Comparison of ENCODE assay signal across 22 mouse cellular contexts in genomic region chr10:69485191-69485786, GRCm38 (mm10).
A peak's percentile ranks its signal among the peaks of the same experiment; 100 is the strongest.
DNase-seq lines count a peak whose midpoint lies in the region; ATAC-seq lines count a peak whose summit lies in the region.
"Had no signal": no experiment of that assay in that cellular context is flagged by ENCODE, and none has a peak within 500 bp of the region (broad histone marks: within the 10 kb centered on the region; RNA-seq: fewer than 3 reads in every experiment).

No protein-coding gene starts in this region.

- H3K36me3 ChIP-seq in hindbrain, embryonic 14.5 days (replicated peaks; ENCODE audit: control insufficient read depth, insufficient read depth) = no peaks in the 10 kb centered on the region
- H3K36me3 ChIP-seq: embryonic facial prominence, embryonic 12.5 days; limb, embryonic 12.5 days; midbrain, embryonic 12.5 days had no signal

- H3K4me1 ChIP-seq in hindbrain, embryonic 14.5 days (replicated peaks; ENCODE audit: control insufficient read depth, insufficient read depth, low read length) = no peaks in the 10 kb centered on the region
- H3K4me1 ChIP-seq: embryonic facial prominence, embryonic 12.5 days; limb, embryonic 12.5 days; midbrain, embryonic 12.5 days had no signal

- ATAC-seq in hindbrain, embryonic 14.5 days (ENCODE audit: low FRiP score) = no peak
- ATAC-seq: activated CD4-positive, CD25-positive, alpha-beta regulatory T cell, adult 4 months; intestine, postnatal 0 days; liver, postnatal 0 days; lung, postnatal 0 days had no signal

- no peak overlapping the region for H3K9ac ChIP-seq in hindbrain, embryonic 14.5 days
- H3K9ac ChIP-seq: embryonic facial prominence, embryonic 12.5 days; limb, embryonic 12.5 days; liver, postnatal 0 days; midbrain, embryonic 12.5 days had no signal

- H3K9me3 ChIP-seq in hindbrain, embryonic 14.5 days (ENCODE audit: control insufficient read depth, low read length) = no peaks in the 10 kb centered on the region
- H3K9me3 ChIP-seq: embryonic facial prominence, embryonic 12.5 days; limb, embryonic 12.5 days had no signal

- H3K4me2 ChIP-seq in hindbrain, embryonic 14.5 days (replicated peaks) = no peak overlapping the region
- H3K4me2 ChIP-seq: embryonic facial prominence, embryonic 12.5 days; heart, embryonic 11.5 days; limb, embryonic 12.5 days; liver, embryonic 11.5 days; midbrain, embryonic 12.5 days had no signal

- no peak overlapping the region for H3K27ac ChIP-seq in hindbrain, embryonic 14.5 days
- H3K27ac ChIP-seq: embryonic facial prominence, embryonic 12.5 days; gastrocnemius, adult 2 months; limb, embryonic 12.5 days; macrophage; midbrain, embryonic 12.5 days had no signal

- WGBS in hindbrain, embryonic 14.5 days = 93% methylated on average over 6 of the region's 6 CpGs

- H3K4me3 ChIP-seq in hindbrain, embryonic 14.5 days (replicated peaks; ENCODE audit: low read length) = no peak overlapping the region
- H3K4me3 ChIP-seq: embryonic facial prominence, embryonic 12.5 days; gastrocnemius, adult 2 months; limb, embryonic 12.5 days; midbrain, embryonic 12.5 days had no signal

- DNase-seq in cerebellum, adult 11 months = peak; percentile 5
- no peak for DNase-seq in cerebellum, adult 18-20 months
- DNase-seq in layer of hippocampus, adult 11-12 months (ENCODE audit: low spot score) = peak; percentile 47
- DNase-seq in layer of hippocampus, postnatal 25 days (ENCODE audit: extremely low spot score in 1 of 2, low spot score in 1 of 2) = no peak
- DNase-seq in cerebellum, postnatal 25 days = peak; percentile 15 to 22
- peak; percentile 74 for DNase-seq in layer of hippocampus, adult 9-11 months
- no peak for DNase-seq in hindbrain, embryonic 14.5 days (ENCODE audit: low spot score)
- DNase-seq: adrenal gland, adult 8-10 months; gastrocnemius, adult 2 months; kidney, postnatal 25 days; liver, postnatal 0 days; right cerebral cortex, postnatal 14 days; thymus, postnatal 36 days had no signal

- no peaks in the 10 kb centered on the region for H3K27me3 ChIP-seq in hindbrain, embryonic 14.5 days (ENCODE audit: control insufficient read depth, insufficient read depth, low read length)
- H3K27me3 ChIP-seq: embryonic facial prominence, embryonic 12.5 days; limb, embryonic 12.5 days; midbrain, embryonic 12.5 days had no signal

Comparison
In these comparisons a context has a peak if more than half of its experiments do, and no peak if none do; other contexts are left out.
1. DNase-seq: peak in cerebellum, adult 11 months (single experiment), layer of hippocampus, adult 11-12 months (single experiment), cerebellum, postnatal 25 days (2 of 2) and layer of hippocampus, adult 9-11 months (single experiment); none in cerebellum, adult 18-20 months (0 of 2), layer of hippocampus, postnatal 25 days (0 of 2) and hindbrain, embryonic 14.5 days (single experiment).